Mouse (Mus musculus) kidney, postnatal 0 days (tissue): ENCODE measurements around the gene Hoxc5. TPM values are rescaled to one million over a fixed set of nuclear protein-coding genes. Genes with fewer than 3 reads are reported as not detected.

Experiments used
- ATAC-seq: fragments of 200-750 bp; cut with Nextera tagmentation; replicated peaks from 2 replicates; pipeline ENCODE4 v1.8.0; 2017; ENCODE audit warnings: low read depth, moderate number of reproducible peaks, moderate TSS enrichment, moderate library complexity; ENCODE audit not compliant: low FRiP score
- DNase-seq: peaks from one replicate; pipeline ENCODE4 v3.0.0-alpha.2; 2016; ENCODE audit warnings: low spot score
- H3K27ac ChIP-seq: fragments of 300-500 bp; sonication (generic); 2 replicates; pipeline ENCODE4 v1.5.1; 2014; ENCODE audit warnings: mild to moderate bottlenecking
- H3K27me3 ChIP-seq: fragments of 300-500 bp; sonication (generic); 2 replicates; pipeline ENCODE4 v1.6.1; 2014; ENCODE audit warnings: low read length, mixed read lengths; ENCODE audit not compliant: insufficient read depth
- H3K36me3 ChIP-seq: fragments of 300-500 bp; sonication (generic); 2 replicates; pipeline ENCODE4 v1.6.1; 2014; ENCODE audit warnings: low read length, mixed read lengths; ENCODE audit not compliant: insufficient read depth
- H3K4me1 ChIP-seq: fragments of 300-500 bp; sonication (generic); replicated peaks from 2 replicates; pipeline ENCODE4 v1.6.1; 2014; ENCODE audit warnings: antibody characterized with exemption, low read length, mixed read lengths; ENCODE audit not compliant: insufficient read depth
- H3K4me2 ChIP-seq: fragments of 300-500 bp; sonication (generic); 2 replicates; pipeline ENCODE4 v1.6.1; 2014; ENCODE audit warnings: mild to moderate bottlenecking, low read length, moderate library complexity, mixed read lengths
- H3K4me3 ChIP-seq: fragments of 300-500 bp; sonication (generic); replicated peaks from 2 replicates; pipeline ENCODE4 v1.5.1; 2014; ENCODE audit warnings: low read depth, low read length
- H3K9ac ChIP-seq: fragments of 300-500 bp; sonication (generic); 2 replicates; pipeline ENCODE4 v1.6.1; 2014; ENCODE audit warnings: low read depth, low read length
- H3K9me3 ChIP-seq: fragments of 300-500 bp; sonication (generic); replicated peaks from 2 replicates; pipeline ENCODE4 v1.6.1; 2016; ENCODE audit warnings: low read length, inconsistent platforms, mixed read lengths
- CTCF ChIP-seq: IDR thresholded peaks from 2 replicates; pipeline ENCODE4 v1.5.1; 2016; ENCODE audit warnings: antibody characterized with exemption, low read depth, mild to moderate bottlenecking, moderate library complexity
- WGBS: fragments of 180-500 bp; shearing (Covaris S2); extraction: QIAGEN DNeasy Blood & Tissue Kit; methylation state at CpG from one replicate; pipeline ENCODE4 v1.1.7; 2014; 5-methylcytosine and 5-hydroxymethylcytosine counted together
- polyA plus RNA-seq: library from polyadenylated mRNA; unstranded; fragments of >200 nt; fragmentation: Nextera tagmentation; extraction: Ambion mirVana; gene quantifications from 2 replicates; pipeline ENCODE4 v1.2.1, GENCODE M21; 2015

Hoxc5 gene
- 2.7 and 3.9 TPM in 2 replicates for polyA plus RNA-seq

- ATAC-seq, result no peak
- 3% methylated on average over 12 of the region's 12 CpGs for WGBS
- Histone ChIP-seq H3K4me2 (peak within 1 kb of the TSS; percentile 90), H3K4me1 (peaks cover 17% of the 10 kb centered on the region), H3K9me3 (no peaks in the 10 kb centered on the region), H3K36me3 (no peaks in the 10 kb centered on the region), H3K27me3 (no peaks in the 10 kb centered on the region), H3K4me3 (peak within 1 kb of the TSS; percentile 51), H3K9ac (peak within 1 kb of the TSS; percentile 80), H3K27ac (peak within 1 kb of the TSS; percentile 91)
- no peak for TF ChIP-seq CTCF
- no peak for DNase-seq
These were observed at the start of gene Hoxc5 for GRCm38 (mm10) chr15:102967312-102967510. TSS of gene Hoxc5 (plus strand) at chr15:102967443.

GRCm38 (mm10) chr15:102917972-102918572, 49.2 kb upstream of the Hoxc5 start:
- ATAC-seq (no peak), DNase-seq (no peak)
- Histone ChIP-seq H3K4me2 (no peak overlapping the region), H3K4me3 (no peak overlapping the region), H3K27ac (no peak overlapping the region), H3K36me3 (no peaks in the 10 kb centered on the region), H3K9ac (no peak overlapping the region), H3K27me3 (peaks cover 91% of the 10 kb centered on the region), H3K4me1 (0 out of 2 replicates have a peak, but pooled peaks cover 6% of the 10 kb centered on the region), H3K9me3 (no peaks in the 10 kb centered on the region)
- TF ChIP-seq CTCF, result no peak
- 2% methylated on average over 20 of the region's 20 CpGs for WGBS

GRCm38 (mm10) chr15:102918611-102919265, 48.5 kb upstream of the Hoxc5 start:
- 3% methylated on average over 7 of the region's 7 CpGs for WGBS
- peaks cover 90% of the 10 kb centered on the region for H3K27me3 ChIP-seq
- H3K27ac ChIP-seq, result no peak overlapping the region
- DNase-seq, result no peak
- TF ChIP-seq CTCF, result no peak
- H3K9ac ChIP-seq, result no peak overlapping the region
- no peaks in the 10 kb centered on the region for H3K36me3 ChIP-seq
- H3K4me1 ChIP-seq, result 0 out of 2 replicates have a peak, but pooled peaks cover 6% of the 10 kb centered on the region
- H3K9me3 ChIP-seq, result no peaks in the 10 kb centered on the region
- H3K4me3 ChIP-seq, result no peak overlapping the region
- H3K4me2 ChIP-seq, result no peak overlapping the region
- no peak for ATAC-seq

GRCm38 (mm10) chr15:102919336-102920180, 47.7 kb upstream of the Hoxc5 start:
- no peaks in the 10 kb centered on the region for H3K9me3 ChIP-seq
- no peaks in the 10 kb centered on the region for H3K36me3 ChIP-seq
- H3K27ac ChIP-seq, result no peak overlapping the region
- H3K4me3 ChIP-seq, result no peak overlapping the region
- TF ChIP-seq CTCF, result no peak
- 0 out of 2 replicates have a peak, but pooled peaks cover 6% of the 10 kb centered on the region for H3K4me1 ChIP-seq
- no peak overlapping the region for H3K9ac ChIP-seq
- ATAC-seq (no peak), DNase-seq (no peak)
- peaks cover 88% of the 10 kb centered on the region for H3K27me3 ChIP-seq
- no peak overlapping the region for H3K4me2 ChIP-seq
- WGBS, result 3% methylated on average over 12 of the region's 12 CpGs

GRCm38 (mm10) chr15:102920619-102921018, 46.6 kb upstream of the Hoxc5 start:
- ATAC-seq (peak; percentile 83), DNase-seq (peak; percentile 91)
- peaks cover 88% of the 10 kb centered on the region for H3K27me3 ChIP-seq
- peak; percentile 11; the same call in 1 of the 2 replicates for TF ChIP-seq CTCF
- H3K9ac ChIP-seq, result no peak overlapping the region
- no peaks in the 10 kb centered on the region for H3K36me3 ChIP-seq
- H3K9me3 ChIP-seq, result no peaks in the 10 kb centered on the region
- H3K27ac ChIP-seq, result no peak overlapping the region
- peak overlapping the region; percentile 45 for H3K4me2 ChIP-seq
- WGBS, result under 1% methylated on average over 20 of the region's 20 CpGs
- peak overlapping the region; percentile 21 for H3K4me3 ChIP-seq
- 0 out of 2 replicates have a peak, but pooled peaks cover 6% of the 10 kb centered on the region for H3K4me1 ChIP-seq
